Mouse (Mus musculus): Measurements from ENCODE around the gene 1700029I15Rik. TPM values are rescaled to one million over a fixed set of nuclear protein-coding genes. Genes with fewer than 3 reads are reported as not detected.

The 1700029I15Rik gene
- polyA plus RNA-seq, 1 experiment, result 4.3 TPM

- H3K4me1 ChIP-seq (ENCODE audit: control insufficient read depth, insufficient read depth, low read length), result peaks cover 9% of the 10 kb centered on the region; the same call in 1 of the 2 replicates
- 39% methylated on average over 2 of the region's 2 CpGs for WGBS
- H3K36me3 ChIP-seq (ENCODE audit: control insufficient read depth, insufficient read depth, low read length), result no peaks in the 10 kb centered on the region
- TF ChIP-seq POLR2A (IDR thresholded peaks at IDR 0.05; ENCODE audit: low read depth, low read length) (no peak), CTCF (conservative IDR thresholded peaks at IDR 0.05; ENCODE audit: insufficient read depth, insufficient read length, low read depth, low read length) (no peak)
- H3K27me3 ChIP-seq (replicated peaks; ENCODE audit: control insufficient read depth, insufficient read depth, low read length), result no peaks in the 10 kb centered on the region
- peak; percentile 86 for DNase-seq
- no peak overlapping the region for H3K4me3 ChIP-seq (ENCODE audit: insufficient read depth, low read depth, low read length)
- 0 out of 2 replicates have a peak overlapping the region, but pooled peaks have one; percentile 19 for H3K27ac ChIP-seq (ENCODE audit: insufficient read depth, low read depth, low read length)
These were observed 23.0 kb upstream of the 1700029I15Rik start for GRCm38 (mm10) chr2:92359301-92359700.

- WGBS, result 55% methylated on average over 25 of the region's 25 CpGs
- H3K4me1 ChIP-seq (ENCODE audit: control insufficient read depth, insufficient read depth, low read length), result peaks cover 7% of the 10 kb centered on the region; the same call in 1 of the 2 replicates
- DNase-seq, result no peak
- no peak overlapping the region for H3K27ac ChIP-seq (ENCODE audit: insufficient read depth, low read depth, low read length)
- TF ChIP-seq POLR2A (IDR thresholded peaks at IDR 0.05; ENCODE audit: low read depth, low read length) (no peak), CTCF (conservative IDR thresholded peaks at IDR 0.05; ENCODE audit: insufficient read depth, insufficient read length, low read depth, low read length) (no peak)
- H3K36me3 ChIP-seq (ENCODE audit: control insufficient read depth, insufficient read depth, low read length), result no peaks in the 10 kb centered on the region
- H3K4me3 ChIP-seq (ENCODE audit: insufficient read depth, low read depth, low read length), result no peak overlapping the region
- no peaks in the 10 kb centered on the region for H3K27me3 ChIP-seq (replicated peaks; ENCODE audit: control insufficient read depth, insufficient read depth, low read length)
These were observed 22.0 kb upstream of the 1700029I15Rik start for GRCm38 (mm10) chr2:92360186-92360823.

GRCm38 (mm10) chr2:92360893-92361292 is 21.4 kb upstream of the 1700029I15Rik start:
- Histone ChIP-seq H3K27ac (ENCODE audit: insufficient read depth, low read depth, low read length) (no peak overlapping the region), H3K36me3 (ENCODE audit: control insufficient read depth, insufficient read depth, low read length) (no peaks in the 10 kb centered on the region), H3K4me1 (ENCODE audit: control insufficient read depth, insufficient read depth, low read length) (peaks cover 7% of the 10 kb centered on the region; the same call in 1 of the 2 replicates), H3K4me3 (ENCODE audit: insufficient read depth, low read depth, low read length) (no peak overlapping the region), H3K27me3 (replicated peaks; ENCODE audit: control insufficient read depth, insufficient read depth, low read length) (no peaks in the 10 kb centered on the region)
- WGBS, result 34% methylated on average over 12 of the region's 12 CpGs
- DNase-seq, result no peak
- no peak for TF ChIP-seq POLR2A (IDR thresholded peaks at IDR 0.05; ENCODE audit: low read depth, low read length)
- no peak for TF ChIP-seq CTCF (conservative IDR thresholded peaks at IDR 0.05; ENCODE audit: insufficient read depth, insufficient read length, low read depth, low read length)

- no peak for DNase-seq
- no peak overlapping the region for H3K4me3 ChIP-seq (ENCODE audit: insufficient read depth, low read depth, low read length)
- peaks cover 7% of the 10 kb centered on the region; the same call in 1 of the 2 replicates for H3K4me1 ChIP-seq (ENCODE audit: control insufficient read depth, insufficient read depth, low read length)
- WGBS, result 75% methylated on average over 8 of the region's 8 CpGs
- no peak overlapping the region for H3K27ac ChIP-seq (ENCODE audit: insufficient read depth, low read depth, low read length)
- TF ChIP-seq POLR2A (IDR thresholded peaks at IDR 0.05; ENCODE audit: low read depth, low read length), result no peak
- TF ChIP-seq CTCF (conservative IDR thresholded peaks at IDR 0.05; ENCODE audit: insufficient read depth, insufficient read length, low read depth, low read length), result no peak
- H3K36me3 ChIP-seq (ENCODE audit: control insufficient read depth, insufficient read depth, low read length), result no peaks in the 10 kb centered on the region
- H3K27me3 ChIP-seq (replicated peaks; ENCODE audit: control insufficient read depth, insufficient read depth, low read length), result no peaks in the 10 kb centered on the region
These were observed 20.5 kb upstream of the 1700029I15Rik start for GRCm38 (mm10) chr2:92361795-92362194.

- no peaks in the 10 kb centered on the region for H3K36me3 ChIP-seq (ENCODE audit: control insufficient read depth, insufficient read depth, low read length)
- 95% methylated on average over 6 of the region's 6 CpGs for WGBS
- no peak for DNase-seq
- H3K27me3 ChIP-seq (replicated peaks; ENCODE audit: control insufficient read depth, insufficient read depth, low read length), result no peaks in the 10 kb centered on the region
- H3K4me3 ChIP-seq (ENCODE audit: insufficient read depth, low read depth, low read length), result no peak overlapping the region
- no peak overlapping the region for H3K27ac ChIP-seq (ENCODE audit: insufficient read depth, low read depth, low read length)
- TF ChIP-seq CTCF (conservative IDR thresholded peaks at IDR 0.05; ENCODE audit: insufficient read depth, insufficient read length, low read depth, low read length) (no peak), POLR2A (IDR thresholded peaks at IDR 0.05; ENCODE audit: low read depth, low read length) (no peak)
- H3K4me1 ChIP-seq (ENCODE audit: control insufficient read depth, insufficient read depth, low read length), result peaks cover 7% of the 10 kb centered on the region; the same call in 1 of the 2 replicates
These were observed 19.6 kb upstream of the 1700029I15Rik start for GRCm38 (mm10) chr2:92362571-92363228.

- no peak for TF ChIP-seq CTCF (conservative IDR thresholded peaks at IDR 0.05; ENCODE audit: insufficient read depth, insufficient read length, low read depth, low read length)
- TF ChIP-seq POLR2A (IDR thresholded peaks at IDR 0.05; ENCODE audit: low read depth, low read length), result no peak
- Histone ChIP-seq H3K4me3 (ENCODE audit: insufficient read depth, low read depth, low read length) (no peak overlapping the region), H3K27ac (ENCODE audit: insufficient read depth, low read depth, low read length) (no peak overlapping the region), H3K4me1 (ENCODE audit: control insufficient read depth, insufficient read depth, low read length) (peaks cover 7% of the 10 kb centered on the region; the same call in 1 of the 2 replicates), H3K27me3 (replicated peaks; ENCODE audit: control insufficient read depth, insufficient read depth, low read length) (no peaks in the 10 kb centered on the region), H3K36me3 (ENCODE audit: control insufficient read depth, insufficient read depth, low read length) (no peaks in the 10 kb centered on the region)
- no peak for DNase-seq
- 78% methylated on average over 4 of the region's 4 CpGs for WGBS
These were observed 18.3 kb upstream of the 1700029I15Rik start for GRCm38 (mm10) chr2:92364086-92364485.

GRCm38 (mm10) chr2:92365568-92365967 is 16.8 kb upstream of the 1700029I15Rik start:
- Histone ChIP-seq H3K36me3 (ENCODE audit: control insufficient read depth, insufficient read depth, low read length) (no peaks in the 10 kb centered on the region), H3K4me3 (ENCODE audit: insufficient read depth, low read depth, low read length) (no peak overlapping the region), H3K4me1 (ENCODE audit: control insufficient read depth, insufficient read depth, low read length) (0 out of 2 replicates have a peak, but pooled peaks cover 3% of the 10 kb centered on the region), H3K27me3 (replicated peaks; ENCODE audit: control insufficient read depth, insufficient read depth, low read length) (no peaks in the 10 kb centered on the region), H3K27ac (ENCODE audit: insufficient read depth, low read depth, low read length) (no peak overlapping the region)
- no peak for DNase-seq
- WGBS, result 79% methylated on average over 10 of the region's 10 CpGs
- TF ChIP-seq POLR2A (IDR thresholded peaks at IDR 0.05; ENCODE audit: low read depth, low read length), result no peak
- no peak for TF ChIP-seq CTCF (conservative IDR thresholded peaks at IDR 0.05; ENCODE audit: insufficient read depth, insufficient read length, low read depth, low read length)

Measured in kidney, adult 2 months (tissue).